Mouse (Mus musculus) monocyte, adult 2 months (primary cell): ENCODE measurements around the gene Ino80b.

Experiments used
- DNase-seq, 2 experiments: peaks; one replicate each; pipeline ENCODE4 v3.0.0; 2022; ENCODE audit warnings: low spot score in 2 of 2, low read depth in 1 of 2

Gene Ino80b

DNA sequence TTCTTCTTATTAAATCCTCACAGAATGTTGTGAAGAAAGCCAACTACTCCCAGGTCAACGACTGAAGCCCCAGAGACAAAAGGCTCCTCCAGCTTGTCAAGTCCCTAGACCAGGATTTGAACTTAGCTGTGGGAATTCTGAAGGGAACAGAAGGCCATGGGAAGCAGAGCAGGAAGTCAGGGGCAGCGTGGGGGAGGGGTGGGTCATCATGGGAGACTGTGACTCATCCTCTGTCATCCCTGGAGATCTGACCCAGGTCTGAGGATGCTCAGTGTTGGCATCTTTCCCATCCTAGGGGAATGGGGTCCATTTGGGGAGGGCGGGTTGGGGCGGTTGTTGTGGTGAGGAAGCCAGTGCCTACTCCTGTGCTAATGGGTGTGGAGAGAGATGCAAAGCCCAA, 16.4 kb upstream of the Ino80b start:
- no peak for DNase-seq

DNA sequence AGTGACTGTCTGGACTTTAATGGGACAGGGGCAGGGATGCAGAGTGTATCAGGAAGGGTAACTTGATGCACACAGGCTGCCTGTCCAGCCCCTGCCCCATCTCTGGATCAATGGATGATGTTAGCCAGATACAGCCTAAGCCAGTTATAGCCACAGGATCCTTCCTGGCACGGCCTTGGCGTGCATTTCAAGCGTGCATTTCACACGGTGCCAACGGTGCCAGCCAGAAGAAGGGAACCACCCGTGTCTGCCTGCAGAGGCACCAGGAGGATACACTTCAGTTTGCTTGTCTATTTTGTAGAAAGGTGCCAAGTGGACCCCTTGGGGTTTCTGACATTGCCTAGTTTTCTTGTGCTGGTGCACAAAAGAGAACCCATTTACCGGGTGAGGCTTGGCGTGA, 14.8 kb upstream of the Ino80b start:
- no peak for DNase-seq

DNA sequence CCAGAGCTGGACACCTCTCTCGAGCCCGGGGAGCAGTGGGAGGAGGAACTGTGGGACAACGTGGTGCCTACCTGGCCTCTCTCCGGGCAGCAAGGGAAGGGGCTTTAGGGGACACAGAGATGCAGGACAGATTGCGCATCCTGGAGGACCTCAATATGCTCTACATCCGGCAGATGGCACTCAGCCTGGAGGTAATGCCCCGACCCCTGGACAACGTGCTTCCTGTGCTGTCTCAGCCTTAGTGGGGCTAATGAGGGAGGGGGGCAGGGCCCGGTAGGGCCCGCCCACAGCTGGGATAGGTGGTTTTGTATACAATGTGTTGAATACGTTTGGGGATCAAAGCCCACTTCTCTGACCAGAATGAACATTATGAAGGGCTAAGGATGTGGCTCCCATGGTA, 12.8 kb upstream of the Ino80b start:
- DNase-seq, result no peak

DNA sequence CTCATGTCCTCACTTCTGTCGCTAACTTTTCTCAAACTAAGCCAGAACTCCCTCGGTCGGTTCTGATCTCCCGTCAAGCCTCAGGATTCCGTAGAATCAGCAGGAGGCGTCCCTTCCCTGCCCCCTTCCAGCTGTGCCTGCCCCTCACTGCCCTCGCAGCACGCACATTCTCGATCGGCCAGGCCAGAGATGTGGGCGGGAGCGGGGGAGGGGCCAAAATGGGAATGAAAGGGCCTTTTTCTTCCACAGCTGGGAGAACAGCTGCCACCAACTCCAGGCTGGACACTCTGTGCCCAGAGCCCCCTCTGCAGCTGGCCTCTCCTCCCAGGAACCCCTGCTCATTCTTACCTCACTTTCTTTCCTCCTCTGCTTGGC, 12.3 kb upstream of the Ino80b start:
- no peak for DNase-seq

DNA sequence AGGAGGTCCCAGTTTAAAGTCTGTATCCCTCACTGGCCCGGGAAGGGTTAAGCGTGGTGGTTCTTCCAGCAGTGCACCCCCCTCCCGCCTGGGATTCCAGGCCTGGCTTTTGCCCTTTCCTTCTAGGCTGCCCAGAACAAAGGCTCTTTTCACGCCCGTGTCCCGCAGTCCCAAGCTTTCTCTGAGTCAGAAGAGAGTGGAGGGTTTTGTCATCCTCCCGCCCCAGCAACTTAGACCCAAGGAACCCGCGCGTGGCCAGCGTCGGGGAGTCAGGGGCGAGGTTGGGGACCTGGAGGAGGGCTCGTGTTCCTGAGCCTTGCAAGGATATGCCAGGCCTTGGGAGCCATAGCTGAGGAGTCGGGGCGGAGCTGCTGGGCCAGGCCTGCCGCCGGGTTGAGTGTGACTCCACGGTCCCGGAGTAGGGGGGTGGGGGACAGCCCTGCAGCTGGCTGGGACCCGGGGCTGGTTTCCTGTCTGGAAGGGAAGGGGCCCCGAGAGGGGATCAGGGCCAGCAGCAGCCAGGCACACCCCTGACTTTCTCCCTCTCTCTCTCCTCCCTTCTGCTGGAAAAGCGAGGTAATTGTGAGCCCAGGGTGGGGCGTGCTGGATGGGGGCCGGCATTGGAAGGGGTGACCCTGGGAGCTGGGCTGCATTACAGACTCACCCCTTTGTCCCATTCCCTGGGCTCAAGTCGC, 11.8 kb upstream of the Ino80b start:
- no peak for DNase-seq

DNA sequence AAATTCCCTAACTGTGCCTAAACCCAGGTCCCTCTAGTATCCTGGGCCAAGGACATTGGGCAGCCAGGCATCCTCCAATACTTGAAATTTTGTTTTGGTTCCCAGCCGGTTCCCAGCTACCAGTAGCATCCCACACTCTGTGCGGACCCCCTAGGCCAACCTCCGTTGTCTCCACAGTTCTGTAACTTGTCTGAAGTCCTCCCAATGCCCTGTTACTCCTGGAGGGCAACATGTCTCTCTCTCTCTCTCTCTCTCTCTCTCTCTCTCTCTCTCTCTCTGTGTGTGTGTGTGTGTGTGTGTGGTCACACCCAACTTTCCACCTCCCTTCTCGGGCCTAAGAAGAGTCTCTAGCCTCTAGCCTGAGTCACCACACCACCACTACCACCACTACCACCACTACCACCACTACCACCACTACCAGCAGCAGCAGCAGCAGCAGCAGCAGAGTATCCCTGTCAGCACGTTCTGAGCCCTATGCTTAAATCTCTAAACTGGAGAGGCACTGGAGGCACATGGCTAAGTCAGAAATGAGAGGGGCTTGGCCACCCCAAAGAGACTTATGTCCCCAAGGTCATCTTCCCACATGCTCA, 11.2 kb upstream of the Ino80b start:
- DNase-seq, result no peak

DNA sequence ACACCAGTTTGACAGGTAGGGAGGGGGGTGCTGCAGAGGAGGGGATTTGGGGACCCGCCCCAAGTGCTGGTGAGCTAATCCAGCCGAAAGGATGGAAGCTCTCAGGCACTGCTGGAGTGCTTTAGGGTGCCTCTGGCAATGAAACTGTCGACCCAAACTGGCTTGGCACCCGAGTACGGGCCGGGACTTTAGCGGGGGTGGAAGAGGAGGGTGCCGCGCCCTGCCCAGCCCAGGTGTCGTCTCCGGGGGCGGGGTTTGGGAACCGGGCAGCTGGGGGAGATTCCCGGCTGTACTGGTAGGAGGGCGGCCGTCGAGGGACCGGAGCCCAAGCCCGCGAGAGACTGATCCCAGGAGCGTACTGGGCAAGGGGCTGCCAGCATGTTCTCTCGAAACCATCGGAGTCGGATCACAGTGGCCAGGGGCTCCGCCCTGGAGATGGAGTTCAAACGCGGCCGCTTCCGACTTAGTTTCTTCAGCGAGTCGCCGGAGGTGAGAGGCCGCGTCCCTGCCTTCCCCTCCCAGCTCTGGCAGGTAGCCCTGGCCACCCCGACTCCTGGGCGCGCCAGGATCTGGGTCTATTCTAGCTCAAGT, 10.4 kb upstream of the Ino80b start:
- DNase-seq, result no peak

DNA sequence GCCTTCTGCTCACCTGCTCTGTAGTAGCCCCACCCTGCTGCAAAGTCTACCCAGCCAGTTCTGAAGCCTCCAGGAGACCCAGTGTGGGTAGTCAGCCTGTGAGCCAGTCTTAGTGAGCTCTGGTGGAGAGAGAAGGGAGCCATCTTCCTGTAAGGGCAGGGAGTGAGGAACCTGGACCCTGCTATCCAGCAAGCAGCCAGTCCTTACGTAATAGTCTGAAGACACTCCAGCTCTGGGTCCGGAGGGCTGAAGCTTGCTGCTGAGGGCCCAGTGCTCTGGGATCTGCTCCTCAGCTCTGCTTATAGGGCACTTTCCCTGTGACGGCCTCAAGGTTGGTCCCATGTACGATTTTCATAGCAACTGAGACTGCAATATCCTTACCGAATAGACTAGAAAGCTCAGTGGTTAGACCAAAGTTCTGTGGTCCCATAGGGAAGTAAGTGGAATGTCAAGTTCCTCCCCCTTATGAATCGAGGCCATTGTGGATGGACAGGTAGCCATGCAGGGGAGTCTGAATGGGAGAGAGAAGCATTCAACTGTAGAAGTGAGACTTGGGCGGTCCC, 9.8 kb upstream of the Ino80b start, which contains the start of gene Rtkn:
Gene Rtkn (plus strand): TSS at position 513 of the 563 bp plus-strand sequence.
- no peak for DNase-seq

DNA sequence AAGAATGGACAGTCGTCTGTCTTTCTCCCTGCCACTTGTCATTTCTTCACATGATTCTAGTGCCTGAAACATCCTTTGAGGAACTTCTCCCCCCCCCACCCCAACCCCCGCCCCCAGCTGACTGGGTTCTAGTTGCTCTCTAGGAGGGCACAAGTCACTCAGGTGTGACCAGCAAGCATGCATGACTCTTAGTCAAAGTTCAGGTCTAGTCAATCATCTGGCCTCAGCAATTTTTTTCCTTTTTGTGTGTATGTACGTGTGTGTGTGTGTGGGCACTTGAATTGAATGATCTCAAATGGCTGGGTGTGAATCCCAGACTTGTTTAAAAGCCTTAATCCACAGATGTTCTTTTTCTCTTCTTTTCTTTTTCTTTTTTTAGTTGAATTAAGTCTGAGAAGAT, 9.0 kb upstream of the Ino80b start:
- no peak for DNase-seq

DNA sequence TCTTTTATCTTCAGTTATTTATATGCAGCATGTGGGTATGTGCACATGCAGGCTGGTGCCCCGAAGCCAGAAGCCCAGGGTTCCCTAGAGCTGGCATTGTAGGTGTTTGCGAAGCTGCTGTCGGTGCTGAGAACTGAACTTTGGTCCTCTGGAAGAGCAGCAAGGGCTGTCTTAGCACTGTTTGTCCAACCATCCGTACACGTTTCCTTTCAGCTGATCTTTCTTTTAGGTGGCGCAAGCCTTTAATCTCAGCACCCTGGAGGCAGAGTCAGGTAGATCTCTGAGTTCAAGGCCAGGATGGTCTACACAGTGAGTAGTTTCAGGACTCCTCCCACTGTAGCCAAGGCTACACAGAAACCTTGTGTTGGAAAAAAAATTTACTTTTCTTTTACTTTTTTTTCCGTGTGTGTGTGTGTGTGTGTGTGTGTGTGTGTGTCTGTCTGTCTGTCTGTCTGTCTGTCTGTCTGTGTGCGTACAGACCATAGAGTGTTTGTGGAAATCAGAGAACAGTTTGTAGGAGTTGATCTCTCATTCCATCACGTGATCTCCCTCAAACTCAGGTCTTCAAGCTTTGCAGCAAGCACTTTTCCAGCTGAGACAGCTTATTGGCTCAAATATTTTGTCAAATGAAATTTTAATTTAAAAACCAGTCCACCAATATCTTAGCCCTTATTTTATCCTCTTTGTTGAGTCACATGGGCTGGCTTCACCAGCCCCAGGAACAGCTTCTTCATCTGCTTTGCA, 7.1 kb upstream of the Ino80b start:
- DNase-seq, result no peak

DNA sequence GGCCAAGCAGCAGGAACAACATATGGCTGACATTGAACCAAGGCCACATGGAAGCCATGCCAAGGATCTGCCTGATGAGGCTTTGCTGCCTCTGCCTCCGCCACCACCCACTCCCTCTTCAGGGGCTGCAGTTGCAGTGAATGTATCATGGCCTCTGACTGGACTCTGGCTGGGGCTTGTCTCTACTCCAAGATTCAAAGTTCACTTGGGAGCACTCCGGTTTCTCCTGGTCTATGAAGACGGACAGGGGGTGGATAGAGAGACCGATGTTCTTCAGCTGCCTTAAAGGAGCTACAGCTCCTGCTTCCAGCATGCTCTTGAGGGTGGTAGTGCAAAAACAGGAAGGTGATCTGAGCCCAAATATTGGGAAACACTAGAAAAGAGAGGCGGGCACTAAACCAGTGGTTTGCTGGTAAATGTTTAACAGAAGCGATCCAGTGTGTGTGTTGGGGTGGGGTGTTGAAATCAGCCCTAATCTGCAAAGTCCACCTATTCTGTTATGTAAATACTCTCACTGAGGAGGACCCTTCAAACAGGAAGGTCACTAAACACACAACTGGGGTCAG, 6.3 kb upstream of the Ino80b start:
- no peak for DNase-seq

DNA sequence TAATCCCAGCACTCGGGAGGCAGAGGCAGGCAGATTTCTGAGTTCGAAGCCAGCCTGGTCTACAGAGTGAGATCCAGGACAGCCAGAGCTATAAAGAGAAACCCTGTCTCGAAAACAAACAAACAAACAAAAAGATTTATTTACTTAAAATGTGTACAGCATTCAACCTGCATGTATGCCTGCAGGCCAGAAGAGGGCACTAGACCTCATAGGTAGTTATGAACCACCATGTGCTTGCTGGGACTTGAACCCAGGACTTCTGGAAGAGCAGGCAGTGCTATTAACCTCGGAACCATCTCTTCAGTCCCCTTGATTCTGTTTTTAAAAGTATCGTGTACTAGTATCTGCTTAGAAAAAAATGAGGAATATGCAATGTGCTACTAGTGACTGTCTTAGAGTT, 2.2 kb upstream of the Ino80b start:
- DNase-seq, result no peak

DNA sequence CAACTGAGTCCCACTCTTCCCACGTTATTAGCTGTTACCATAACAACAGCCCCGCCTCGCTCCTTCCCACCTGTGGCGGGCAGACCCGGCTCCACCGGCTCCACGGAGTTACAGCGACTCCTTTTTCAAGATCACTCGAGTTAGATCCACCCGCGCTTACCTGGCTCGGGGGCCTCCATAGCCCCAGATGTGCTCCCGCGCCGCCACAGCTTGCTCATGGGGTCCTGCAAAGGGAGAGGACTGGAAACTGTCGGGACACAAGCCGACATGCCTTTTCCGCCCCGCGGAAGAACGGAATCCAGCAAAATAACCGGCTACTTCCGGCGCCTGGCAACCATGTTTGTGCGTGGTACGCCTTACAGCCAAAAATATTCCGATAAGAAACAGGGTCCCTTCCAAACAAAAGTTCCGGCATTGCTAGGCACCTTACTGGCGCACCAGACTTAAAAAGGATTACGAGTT, 349 bp downstream of the Ino80b start:
- DNase-seq, result peak; percentile 84 to 89

DNA sequence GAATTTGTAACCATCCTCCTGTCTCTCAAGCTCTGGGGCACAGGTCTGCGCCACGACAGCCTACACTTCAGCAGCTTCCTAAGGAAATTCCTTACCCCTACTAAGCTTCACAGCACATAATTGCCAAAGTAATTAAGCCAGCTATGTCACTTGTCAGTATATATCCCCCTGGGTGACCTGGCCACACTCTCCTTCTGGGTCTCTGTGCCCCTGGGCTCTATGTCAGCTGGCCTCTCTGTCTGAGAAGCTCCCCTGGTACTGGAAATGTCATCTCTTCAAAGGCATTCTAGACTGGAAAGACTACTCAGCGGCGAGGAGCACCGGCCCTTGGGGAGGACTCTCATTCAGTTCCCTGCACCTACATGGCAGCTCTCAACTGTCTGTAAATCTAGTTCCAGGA, 2.3 kb downstream of the Ino80b start:
- no peak for DNase-seq

DNA sequence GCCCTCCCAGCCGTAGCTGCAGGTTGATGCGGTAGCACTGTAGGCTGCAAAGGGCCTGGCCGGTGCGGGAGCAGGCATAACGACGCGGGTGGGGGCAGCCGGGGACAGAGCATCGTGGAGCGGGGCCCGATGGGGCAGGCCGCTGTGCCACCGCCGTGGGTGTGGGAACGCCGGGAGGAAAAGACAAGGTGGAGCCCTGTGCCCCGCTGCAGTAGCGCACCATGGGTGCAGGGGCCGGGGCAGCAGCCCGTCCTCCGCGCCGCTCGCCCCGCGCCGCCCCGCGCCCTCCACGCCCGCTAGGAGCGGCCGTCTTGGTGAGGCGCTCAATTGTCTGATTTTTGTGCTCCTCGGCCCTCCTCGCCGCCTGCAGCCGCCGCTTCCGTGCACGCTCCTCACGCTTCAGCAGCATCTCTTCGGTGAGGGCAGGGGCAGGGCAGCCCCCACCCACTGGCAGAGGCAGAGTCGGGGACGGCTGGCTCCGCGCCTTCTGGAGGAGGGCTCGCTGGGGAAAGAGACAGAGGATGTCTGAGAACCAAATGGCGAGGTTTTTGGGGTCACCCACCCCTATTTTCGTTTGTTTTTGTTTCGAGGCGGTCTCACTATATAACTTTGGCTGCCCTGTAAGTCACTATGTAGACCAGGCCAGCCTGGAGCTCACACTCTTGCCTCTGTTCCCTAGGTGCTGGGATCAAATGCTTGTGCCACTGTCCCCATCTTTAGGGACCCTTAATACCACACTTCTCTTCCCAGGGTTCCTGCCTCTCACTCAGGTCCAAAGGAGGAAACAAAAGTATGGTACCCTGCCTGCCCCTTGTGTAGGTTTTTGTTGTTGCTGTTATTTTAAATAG, 3.1 kb downstream of the Ino80b start:
- DNase-seq, result no peak

DNA sequence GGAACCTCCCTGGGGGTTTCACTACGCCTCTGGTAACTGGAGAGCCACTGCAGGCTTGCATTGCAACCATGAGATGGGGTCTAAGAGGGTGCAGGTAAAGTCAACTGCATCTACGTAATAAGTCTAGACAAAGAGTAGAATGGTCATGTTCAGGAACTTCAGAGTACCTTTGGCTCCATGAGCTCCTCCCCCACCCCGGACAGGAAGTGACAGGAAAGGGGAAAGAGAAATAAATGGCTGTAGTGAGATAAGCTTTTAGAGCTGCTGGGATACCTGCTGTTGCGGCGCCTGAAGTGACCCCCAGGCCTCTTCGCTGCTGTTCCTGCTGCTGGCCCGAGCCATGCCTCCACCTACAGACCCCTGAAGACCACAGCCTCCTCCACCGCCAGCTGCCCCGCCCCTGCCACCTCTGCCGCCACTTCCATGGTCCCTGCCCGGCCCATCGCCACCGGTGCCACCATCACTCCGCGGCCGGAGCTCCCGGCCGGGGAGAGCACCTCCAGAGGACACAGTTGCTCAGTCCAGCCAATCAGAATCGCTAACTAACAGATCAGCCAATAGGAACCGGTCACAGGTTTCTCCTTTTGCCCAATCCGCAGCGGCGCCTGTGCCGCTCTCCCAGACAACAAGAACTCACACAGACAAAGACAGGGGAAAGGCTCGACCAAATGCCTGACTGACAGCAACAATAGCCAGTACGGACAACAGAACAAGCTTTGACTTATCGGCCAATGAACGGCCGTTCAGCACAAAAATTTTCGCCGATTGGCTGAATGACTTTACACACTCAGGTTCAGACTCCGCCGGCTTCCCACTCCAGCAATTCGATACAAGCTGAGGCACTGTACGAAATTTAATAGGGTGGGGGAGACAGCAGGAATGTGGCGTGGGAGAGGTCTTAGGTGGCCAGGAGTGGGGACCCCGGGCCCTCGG, 4.0 kb downstream of the Ino80b start, which contains the start of gene Wbp1:
Gene Wbp1 (minus strand): TSS at position 630 of the 933 bp plus-strand sequence.
- DNase-seq, result peak; percentile 88 to 90

DNA sequence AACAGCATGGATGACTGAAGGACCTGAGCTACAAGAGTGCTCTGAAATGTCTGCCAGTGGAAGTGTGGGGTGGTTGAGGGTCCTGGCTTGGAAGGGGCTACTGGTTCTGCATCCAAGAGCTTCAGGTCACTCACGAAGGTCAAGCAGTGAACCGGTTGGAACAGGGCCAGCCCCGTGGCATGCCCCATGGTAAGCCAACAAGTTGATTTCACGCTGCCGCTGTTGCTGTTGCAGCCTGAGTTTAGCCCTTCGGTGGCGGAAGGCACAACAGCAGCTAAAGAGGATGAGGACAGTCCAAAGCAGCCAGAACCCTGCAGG, 5.5 kb downstream of the Ino80b start:
- no peak for DNase-seq

DNA sequence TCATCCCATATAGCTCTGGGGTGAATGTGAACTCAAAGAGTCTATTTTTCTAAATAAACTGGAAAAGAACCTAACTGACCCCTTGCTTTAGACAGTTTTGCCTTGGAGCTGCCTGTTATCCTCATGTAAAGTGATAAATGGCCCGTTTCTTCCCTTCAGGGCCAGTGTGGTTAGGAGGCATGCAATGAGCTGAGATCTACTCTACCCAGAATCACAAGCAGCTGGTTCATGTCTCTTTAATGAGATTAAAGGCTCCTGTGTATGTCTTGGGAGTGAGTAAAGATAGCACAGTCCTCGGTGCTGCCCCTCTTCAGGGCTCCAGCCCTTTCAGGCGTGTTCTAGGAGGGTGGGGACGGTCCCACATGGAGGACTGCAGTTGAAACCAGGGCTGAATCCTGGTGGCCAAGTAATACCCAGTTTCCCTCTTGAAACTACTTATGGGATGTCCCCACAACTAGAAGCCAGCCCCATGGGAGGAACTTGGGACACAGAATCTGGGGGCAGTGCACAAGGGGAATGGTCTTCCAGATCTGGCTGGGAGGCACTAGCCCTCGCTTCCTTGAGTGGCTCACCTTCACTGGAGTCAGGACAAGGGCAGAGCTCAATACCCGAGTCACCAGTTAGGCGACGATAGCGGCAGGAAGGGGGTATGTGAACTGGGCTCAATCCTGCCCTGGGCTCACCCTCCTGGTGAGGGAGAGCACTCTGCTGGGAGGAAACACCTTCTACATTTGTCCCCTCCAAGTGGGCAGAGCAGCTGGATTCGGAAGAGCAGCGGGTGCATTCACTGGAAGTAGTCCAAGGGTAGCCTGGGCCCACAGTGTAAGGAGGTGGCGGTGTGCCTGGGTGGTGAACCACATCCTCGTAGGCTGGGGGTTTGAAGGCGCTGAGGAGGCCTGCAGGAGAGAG, 6.2 kb downstream of the Ino80b start:
- DNase-seq, result no peak
